Mouse (Mus musculus): ENCODE results near the gene Lhx3. TPM values are rescaled to one million over a fixed set of nuclear protein-coding genes. Genes with fewer than 3 reads are reported as not detected.

Gene Lhx3
- polyA plus RNA-seq, 1 experiment from 2014 or later, result not detected

DNA sequence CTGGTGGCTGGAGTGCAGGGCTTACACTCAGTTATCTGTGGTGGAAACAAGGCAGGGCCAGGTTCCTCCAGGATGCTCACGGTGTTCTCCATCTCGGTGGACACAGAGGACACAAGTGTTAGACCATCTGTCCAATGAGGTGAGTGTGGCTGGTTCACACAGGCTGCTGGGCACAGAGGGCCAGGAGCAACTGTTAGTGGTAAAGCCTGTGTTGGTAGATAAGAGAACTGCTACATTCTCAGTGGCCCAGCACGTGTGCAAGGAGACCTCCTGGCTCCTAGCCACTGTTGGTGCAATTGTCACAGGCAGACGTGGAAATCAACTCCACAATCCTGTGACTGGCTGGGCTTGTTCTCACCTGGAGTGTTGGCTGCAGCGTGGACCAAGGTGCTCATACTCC lies 53.5 kb downstream of the Lhx3 start:
- H3K27ac ChIP-seq (ENCODE audit: low read length), result no peak overlapping the region
- DNase-seq (ENCODE audit: low spot score) (no peak), ATAC-seq (no peak)
- H3K9me3 ChIP-seq (ENCODE audit: low read length), result no peaks in the 10 kb centered on the region
- H3K27me3 ChIP-seq (replicated peaks; ENCODE audit: insufficient read depth, low read length), result no peaks in the 10 kb centered on the region
- no peak overlapping the region for H3K9ac ChIP-seq (replicated peaks; ENCODE audit: low read depth)
- no peaks in the 10 kb centered on the region for H3K4me1 ChIP-seq (ENCODE audit: insufficient read depth, low read depth, low read length)
- no peaks in the 10 kb centered on the region for H3K36me3 ChIP-seq (ENCODE audit: insufficient read depth, low read length)
- no peak overlapping the region for H3K4me3 ChIP-seq (ENCODE audit: low read depth, low read length)
- no peak overlapping the region for H3K4me2 ChIP-seq (replicated peaks; ENCODE audit: low read depth, low read length)
- TF ChIP-seq CTCF (IDR thresholded peaks at IDR 0.05) (no peak), EP300 (IDR thresholded peaks at IDR 0.05) (no peak)
- 51% methylated on average over 5 of the region's 5 CpGs for WGBS

DNA sequence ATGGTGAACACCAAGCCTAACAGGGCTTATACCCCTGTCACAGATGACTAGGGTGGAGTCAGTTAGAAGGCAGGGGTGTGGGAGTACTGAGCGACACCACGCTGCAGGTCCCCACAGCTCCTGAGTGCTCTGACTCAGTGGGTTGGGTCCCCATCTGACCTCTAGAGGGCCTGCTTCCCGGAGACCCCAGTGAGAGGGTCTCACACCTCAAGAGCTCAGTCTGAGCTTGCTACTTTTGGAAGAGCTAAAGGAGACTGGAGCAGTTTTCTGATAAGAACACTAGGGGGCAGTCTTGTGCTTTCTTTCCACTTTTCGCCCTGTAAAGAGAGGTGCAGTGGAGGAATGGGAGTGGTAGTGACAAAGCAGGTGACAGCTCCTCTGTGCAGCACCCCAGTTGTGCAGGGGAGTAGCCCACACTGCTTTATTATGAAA lies 54.2 kb downstream of the Lhx3 start:
- ATAC-seq, result peak; percentile 26
- DNase-seq (ENCODE audit: low spot score), result peak; percentile 74
- no peak overlapping the region for H3K27ac ChIP-seq (ENCODE audit: low read length)
- H3K27me3 ChIP-seq (replicated peaks; ENCODE audit: insufficient read depth, low read length), result no peaks in the 10 kb centered on the region
- H3K9ac ChIP-seq (replicated peaks; ENCODE audit: low read depth), result no peak overlapping the region
- no peaks in the 10 kb centered on the region for H3K36me3 ChIP-seq (ENCODE audit: insufficient read depth, low read length)
- TF ChIP-seq EP300 (IDR thresholded peaks at IDR 0.05), result no peak
- peak; percentile 80 for TF ChIP-seq CTCF (IDR thresholded peaks at IDR 0.05)
- no peak overlapping the region for H3K4me3 ChIP-seq (ENCODE audit: low read depth, low read length)
- no peaks in the 10 kb centered on the region for H3K4me1 ChIP-seq (ENCODE audit: insufficient read depth, low read depth, low read length)
- no peak overlapping the region for H3K4me2 ChIP-seq (replicated peaks; ENCODE audit: low read depth, low read length)
- 3% methylated on average over 4 of the region's 4 CpGs for WGBS
- no peaks in the 10 kb centered on the region for H3K9me3 ChIP-seq (ENCODE audit: low read length)

DNA sequence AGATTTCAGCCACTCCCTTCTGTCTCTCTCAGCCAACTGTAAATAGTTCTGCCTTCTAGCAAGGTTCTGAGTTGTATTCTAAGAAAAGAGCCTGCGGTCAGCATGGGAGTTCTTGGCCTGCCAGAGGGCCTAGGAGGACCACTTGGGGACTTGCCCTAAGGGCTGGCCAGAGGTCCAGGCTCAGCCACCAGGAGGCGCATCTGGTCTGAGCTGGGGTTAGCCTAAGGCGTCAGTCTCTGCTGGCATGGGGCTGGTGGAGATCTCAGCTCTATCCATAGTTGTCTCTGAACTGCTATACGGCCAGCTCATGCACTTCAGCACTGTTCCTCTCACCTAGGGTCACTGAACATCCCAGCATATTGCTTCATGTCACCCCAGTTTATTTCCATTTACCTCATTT lies 54.8 kb downstream of the Lhx3 start:
- Histone ChIP-seq H3K4me2 (replicated peaks; ENCODE audit: low read depth, low read length) (no peak overlapping the region), H3K27ac (ENCODE audit: low read length) (no peak overlapping the region), H3K4me1 (ENCODE audit: insufficient read depth, low read depth, low read length) (no peaks in the 10 kb centered on the region), H3K27me3 (replicated peaks; ENCODE audit: insufficient read depth, low read length) (no peaks in the 10 kb centered on the region), H3K36me3 (ENCODE audit: insufficient read depth, low read length) (no peaks in the 10 kb centered on the region), H3K9ac (replicated peaks; ENCODE audit: low read depth) (no peak overlapping the region), H3K9me3 (ENCODE audit: low read length) (no peaks in the 10 kb centered on the region), H3K4me3 (ENCODE audit: low read depth, low read length) (no peak overlapping the region)
- 26% methylated on average over 4 of the region's 4 CpGs for WGBS
- TF ChIP-seq CTCF (IDR thresholded peaks at IDR 0.05) (peak; percentile 67), EP300 (IDR thresholded peaks at IDR 0.05) (no peak)
- ATAC-seq (no peak), DNase-seq (ENCODE audit: low spot score) (peak; percentile 34)

Other genes starting within 250 kb of the Lhx3 start
- gene Camsap1, start 225.0 kb downstream of the Lhx3 start, polyA plus RNA-seq (2015; fragmentation: Nextera tagmentation; extraction: Ambion mirVana), result 5.2 and 5.4 TPM in 2 replicates
- gene Ubac1, start 186.5 kb downstream of the Lhx3 start, polyA plus RNA-seq (2015; fragmentation: Nextera tagmentation; extraction: Ambion mirVana), result 39.2 and 40.6 TPM in 2 replicates
- 7.1 and 9.2 TPM in 2 replicates for gene Nacc2, start 85.1 kb downstream of the Lhx3 start, polyA plus RNA-seq (2015; fragmentation: Nextera tagmentation; extraction: Ambion mirVana)
- gene Qsox2, start 29.2 kb upstream of the Lhx3 start, polyA plus RNA-seq (2015; fragmentation: Nextera tagmentation; extraction: Ambion mirVana), result 11.3 and 12.9 TPM in 2 replicates
- gene Ccdc187, start 86.3 kb upstream of the Lhx3 start, polyA plus RNA-seq (2015; fragmentation: Nextera tagmentation; extraction: Ambion mirVana), result 0.61 and 0.77 TPM in 2 replicates
- gene Gpsm1, start 107.2 kb upstream of the Lhx3 start, polyA plus RNA-seq (2015; fragmentation: Nextera tagmentation; extraction: Ambion mirVana), result 29.0 and 33.0 TPM in 2 replicates
- 14.2 and 15.5 TPM in 2 replicates for gene Dnlz, start 143.8 kb upstream of the Lhx3 start, polyA plus RNA-seq (2015; fragmentation: Nextera tagmentation; extraction: Ambion mirVana)
- 9.9 and 10.9 TPM in 2 replicates for gene Card9, start 152.6 kb upstream of the Lhx3 start, polyA plus RNA-seq (2015; fragmentation: Nextera tagmentation; extraction: Ambion mirVana)
- gene Snapc4, start 172.4 kb upstream of the Lhx3 start, polyA plus RNA-seq (2015; fragmentation: Nextera tagmentation; extraction: Ambion mirVana), result 7.4 and 9.3 TPM in 2 replicates
- 75.3 and 85.5 TPM in 2 replicates for gene Entr1, start 181.0 kb upstream of the Lhx3 start, polyA plus RNA-seq (2015; fragmentation: Nextera tagmentation; extraction: Ambion mirVana)
- gene Pmpca, start 181.1 kb upstream of the Lhx3 start, polyA plus RNA-seq (2015; fragmentation: Nextera tagmentation; extraction: Ambion mirVana), result 39.0 and 42.0 TPM in 2 replicates
- gene Inpp5e, start 200.9 kb upstream of the Lhx3 start, polyA plus RNA-seq (2015; fragmentation: Nextera tagmentation; extraction: Ambion mirVana), result 11.0 and 11.2 TPM in 2 replicates
- gene Sec16a, start 236.9 kb upstream of the Lhx3 start, polyA plus RNA-seq (2015; fragmentation: Nextera tagmentation; extraction: Ambion mirVana), result 10.2 and 13.1 TPM in 2 replicates